Mouse (Mus musculus) midbrain, embryonic 14.5 days (tissue): ENCODE measurements at regions not wholly inside any gene's neighbourhood (a gene's known extent, or its start where the extent isn't known, plus 50 kb on each side); places are given as distances from the start of the nearest gene placed in this dataset.

Source experiments
- ATAC-seq: fragments of 200-750 bp; cut with Nextera tagmentation; 2 replicates; pipeline ENCODE4 v1.8.0; 2017; ENCODE audit warnings: moderate number of reproducible peaks, moderate library complexity; ENCODE audit not compliant: low FRiP score, low TSS enrichment
- DNase-seq: peaks from one replicate; pipeline ENCODE4 v3.0.0-alpha.2; 2015
- H3K27ac ChIP-seq: fragments of 300-500 bp; sonication (generic); replicated peaks from 2 replicates; pipeline ENCODE4 v1.5.1; 2014; ENCODE audit warnings: mild to moderate bottlenecking, low read depth, low read length, moderate library complexity
- H3K27me3 ChIP-seq: fragments of 300-500 bp; sonication (generic); 2 replicates; pipeline ENCODE4 v1.6.1; 2014; ENCODE audit warnings: low read length, control low read depth, mixed read lengths; ENCODE audit not compliant: control insufficient read depth, insufficient read depth
- H3K36me3 ChIP-seq: fragments of 300-500 bp; sonication (generic); 2 replicates; pipeline ENCODE4 v1.6.1; 2014; ENCODE audit warnings: low read length, control low read depth; ENCODE audit not compliant: control insufficient read depth, insufficient read depth
- H3K4me1 ChIP-seq: fragments of 300-500 bp; sonication (generic); 2 replicates; pipeline ENCODE4 v1.6.1; 2014; ENCODE audit warnings: mild to moderate bottlenecking, antibody characterized with exemption, low read length, control low read depth; ENCODE audit not compliant: control insufficient read depth, insufficient read depth
- H3K4me2 ChIP-seq: fragments of 300-500 bp; sonication (generic); 2 replicates; pipeline ENCODE4 v1.6.1; 2014; ENCODE audit warnings: mild to moderate bottlenecking, low read length, moderate library complexity
- H3K4me3 ChIP-seq: fragments of 300-500 bp; sonication (generic); replicated peaks from 2 replicates; pipeline ENCODE4 v1.5.1; 2014; ENCODE audit warnings: low read depth, low read length
- H3K9ac ChIP-seq: fragments of 300-500 bp; sonication (generic); replicated peaks from 2 replicates; pipeline ENCODE4 v1.6.1; 2014; ENCODE audit warnings: mild to moderate bottlenecking, low read length, moderate library complexity
- H3K9me3 ChIP-seq: fragments of 300-500 bp; sonication (generic); 2 replicates; pipeline ENCODE4 v1.6.1; 2016; ENCODE audit warnings: low read length, control low read depth, mixed read lengths; ENCODE audit not compliant: control insufficient read depth
- WGBS: fragments of 180-500 bp; shearing (Covaris S2); extraction: QIAGEN DNeasy Blood & Tissue Kit; methylation state at CpG from one replicate; pipeline ENCODE4 v1.1.7; 2014; 5-methylcytosine and 5-hydroxymethylcytosine counted together

DNA sequence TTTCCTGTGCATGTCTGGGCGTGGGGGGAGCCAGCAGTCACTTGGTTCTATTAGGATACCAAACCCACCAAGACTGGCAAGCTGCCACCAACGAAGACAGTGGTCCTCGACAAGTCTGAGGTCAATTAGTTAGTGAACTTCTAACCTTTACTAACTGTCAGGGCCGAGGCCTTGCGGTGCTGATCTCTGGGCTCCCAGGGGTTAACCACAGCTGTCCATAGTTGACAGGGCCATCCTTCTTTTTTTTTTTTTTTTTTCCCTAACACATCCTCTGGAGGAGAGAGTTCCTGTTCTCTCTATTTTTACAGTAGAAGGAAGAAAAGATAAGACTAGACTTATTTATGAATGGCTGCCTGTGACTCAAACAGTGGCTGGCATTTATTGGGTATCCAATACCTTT, 663.5 kb downstream of the Slc22a22 start:
- no peaks in the 10 kb centered on the region for H3K4me1 ChIP-seq
- H3K27ac ChIP-seq = no peak overlapping the region
- no peaks in the 10 kb centered on the region for H3K36me3 ChIP-seq
- no peak overlapping the region for H3K4me3 ChIP-seq
- H3K27me3 ChIP-seq = no peaks in the 10 kb centered on the region
- H3K4me2 ChIP-seq = no peak overlapping the region
- WGBS = 76% methylated on average over 5 of the region's 5 CpGs
- ATAC-seq = no peak
- DNase-seq = no peak
- no peak overlapping the region for H3K9ac ChIP-seq
- no peaks in the 10 kb centered on the region for H3K9me3 ChIP-seq

DNA sequence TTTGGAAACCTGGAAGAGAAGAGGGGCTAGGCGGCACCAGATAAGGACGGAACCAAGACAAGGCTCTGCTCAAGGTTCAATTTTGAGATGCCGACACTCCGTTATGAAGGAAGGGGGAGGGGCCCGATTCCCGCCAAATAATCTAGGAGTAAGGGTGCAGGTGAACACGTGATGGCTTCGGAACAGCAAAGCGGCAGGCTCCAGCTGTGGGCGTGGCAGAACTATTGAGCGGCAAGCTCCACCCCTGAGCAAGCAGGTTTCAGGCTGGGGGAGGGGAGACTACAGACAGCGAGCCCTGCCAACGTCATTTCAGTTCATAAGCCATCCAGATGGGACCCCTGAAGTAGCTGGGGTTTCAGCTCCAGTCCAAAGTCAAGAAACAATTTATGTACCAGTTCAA, 667.3 kb downstream of the Slc22a22 start:
- WGBS = 45% methylated on average over 13 of the region's 13 CpGs
- H3K4me3 ChIP-seq = no peak overlapping the region; the same call in 1 of the 2 replicates
- no peaks in the 10 kb centered on the region for H3K9me3 ChIP-seq
- ATAC-seq = no peak
- no peaks in the 10 kb centered on the region for H3K36me3 ChIP-seq
- no peak for DNase-seq
- peak overlapping the region; percentile 25; the same call in 1 of the 2 replicates for H3K4me2 ChIP-seq
- no peak overlapping the region for H3K9ac ChIP-seq
- H3K27ac ChIP-seq = no peak overlapping the region
- H3K27me3 ChIP-seq = no peaks in the 10 kb centered on the region
- no peaks in the 10 kb centered on the region for H3K4me1 ChIP-seq

DNA sequence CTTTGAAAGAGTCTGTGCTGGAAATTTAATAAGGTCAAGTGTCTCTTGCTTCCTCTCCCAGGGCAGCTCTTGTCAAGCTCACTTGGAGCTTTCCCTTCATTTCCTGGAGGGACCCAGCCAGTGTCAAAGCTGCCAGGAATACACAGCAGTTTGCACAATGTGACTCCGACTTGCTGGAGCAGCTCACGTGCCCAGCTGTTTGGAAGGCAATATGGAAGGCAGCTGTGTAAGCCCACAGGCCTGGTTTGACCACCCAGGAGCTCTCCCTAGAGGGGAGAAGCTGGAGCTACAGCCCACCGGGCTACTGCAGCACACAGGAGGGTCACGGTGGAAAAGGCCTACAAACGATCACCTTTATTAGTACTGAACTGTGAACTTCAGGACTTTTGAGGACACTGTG, 669.8 kb downstream of the Slc22a22 start:
- no peak overlapping the region for H3K4me3 ChIP-seq
- WGBS = 73% methylated on average over 5 of the region's 5 CpGs
- ATAC-seq (no peak), DNase-seq (no peak)
- no peak overlapping the region for H3K9ac ChIP-seq
- H3K27me3 ChIP-seq = no peaks in the 10 kb centered on the region
- H3K4me2 ChIP-seq = no peak overlapping the region
- no peaks in the 10 kb centered on the region for H3K4me1 ChIP-seq
- no peaks in the 10 kb centered on the region for H3K9me3 ChIP-seq
- no peaks in the 10 kb centered on the region for H3K36me3 ChIP-seq
- H3K27ac ChIP-seq = no peak overlapping the region

DNA sequence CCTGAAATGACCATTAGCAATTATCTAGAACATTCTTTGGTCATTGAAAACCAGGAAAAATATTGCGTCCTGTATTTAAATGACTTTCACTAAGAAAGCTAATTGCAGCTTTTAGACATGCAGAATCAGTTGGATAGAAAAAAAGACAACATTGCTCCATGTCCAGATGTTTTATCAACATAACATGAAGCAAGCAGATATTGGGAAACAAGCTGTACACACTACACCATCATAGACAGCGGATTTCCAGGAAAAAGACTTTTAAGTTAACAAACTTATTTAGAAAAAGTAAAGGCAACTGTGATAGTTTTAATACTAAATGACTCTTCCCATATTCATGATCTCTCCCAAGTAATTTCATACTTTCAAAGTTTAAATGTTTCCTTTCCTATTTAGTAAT, 675.5 kb downstream of the Slc22a22 start:
- no peak overlapping the region for H3K4me2 ChIP-seq
- H3K9me3 ChIP-seq = no peaks in the 10 kb centered on the region
- no peak overlapping the region for H3K4me3 ChIP-seq
- no peak overlapping the region for H3K27ac ChIP-seq
- H3K36me3 ChIP-seq = no peaks in the 10 kb centered on the region
- no peaks in the 10 kb centered on the region for H3K27me3 ChIP-seq
- H3K9ac ChIP-seq = no peak overlapping the region
- no peaks in the 10 kb centered on the region for H3K4me1 ChIP-seq
- 94% methylated on average over 2 of the region's 2 CpGs for WGBS
- ATAC-seq (no peak), DNase-seq (no peak)

DNA sequence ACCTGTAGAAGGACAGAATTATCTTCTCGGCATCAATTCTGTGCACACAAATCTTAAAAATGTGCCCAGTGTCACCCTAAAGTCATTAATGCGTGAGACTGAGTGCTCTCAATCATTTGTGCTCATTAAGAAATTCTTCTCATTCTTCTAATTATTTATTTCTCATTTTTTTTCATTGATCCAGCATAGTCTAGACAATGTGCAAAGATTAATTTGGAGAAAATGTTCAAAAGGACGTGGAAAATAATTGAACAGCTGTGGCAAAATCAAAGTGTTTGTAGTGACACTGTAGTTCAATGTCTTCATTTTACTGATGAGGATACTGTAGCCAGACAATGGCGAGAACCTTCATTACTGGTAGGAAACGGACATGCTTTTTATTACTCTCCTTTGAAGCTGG, 702.0 kb downstream of the Slc22a22 start:
- no peaks in the 10 kb centered on the region for H3K9me3 ChIP-seq
- WGBS = 87% methylated on average over 5 of the region's 5 CpGs
- H3K27ac ChIP-seq = no peak overlapping the region
- no peaks in the 10 kb centered on the region for H3K27me3 ChIP-seq
- H3K4me3 ChIP-seq = no peak overlapping the region
- no peak overlapping the region for H3K9ac ChIP-seq
- ATAC-seq = no peak
- H3K4me1 ChIP-seq = no peaks in the 10 kb centered on the region
- H3K36me3 ChIP-seq = no peaks in the 10 kb centered on the region
- no peak overlapping the region for H3K4me2 ChIP-seq
- no peak for DNase-seq

DNA sequence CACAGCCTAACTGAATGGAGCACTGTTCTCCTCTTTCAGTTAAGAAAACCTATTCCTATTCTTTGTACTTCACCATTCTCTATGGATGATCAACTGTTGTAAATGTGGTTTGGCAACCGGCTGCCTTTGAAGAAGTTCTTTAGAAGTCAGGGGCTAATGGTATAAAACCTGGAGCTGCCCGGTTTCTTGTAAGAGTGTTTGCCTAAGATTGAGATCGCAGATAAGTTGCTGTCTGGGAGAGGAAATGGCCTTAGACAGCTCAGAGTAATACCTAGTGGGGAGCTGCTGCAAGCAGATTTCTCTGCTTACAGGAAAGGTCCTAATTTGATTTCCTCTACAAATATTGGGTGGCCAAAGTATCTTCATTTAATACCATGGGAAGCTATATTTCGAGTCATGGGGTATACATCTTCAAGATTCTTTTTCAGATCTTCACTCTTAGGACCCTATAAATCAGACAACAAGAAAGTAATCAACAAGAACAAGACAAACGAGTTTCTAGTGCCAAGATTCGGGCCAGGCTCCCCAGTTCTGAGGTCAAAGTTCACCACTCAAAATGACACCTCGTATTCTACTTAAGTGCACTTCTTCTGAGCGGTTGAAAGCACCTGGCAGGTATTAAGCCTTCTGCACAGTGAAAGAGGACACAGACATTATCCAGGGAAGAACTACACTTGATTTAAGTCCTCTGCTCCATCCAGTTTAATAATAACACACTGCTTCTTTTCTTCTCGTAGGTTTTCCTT, 702.6 kb downstream of the Slc22a22 start:
- no peaks in the 10 kb centered on the region for H3K9me3 ChIP-seq
- no peak overlapping the region for H3K27ac ChIP-seq
- H3K4me1 ChIP-seq = no peaks in the 10 kb centered on the region
- WGBS = 74% methylated on average over 9 of the region's 9 CpGs
- no peak overlapping the region for H3K4me2 ChIP-seq
- H3K9ac ChIP-seq = no peak overlapping the region
- DNase-seq = no peak
- H3K4me3 ChIP-seq = no peak overlapping the region
- ATAC-seq = no peak
- H3K36me3 ChIP-seq = no peaks in the 10 kb centered on the region
- no peaks in the 10 kb centered on the region for H3K27me3 ChIP-seq

DNA sequence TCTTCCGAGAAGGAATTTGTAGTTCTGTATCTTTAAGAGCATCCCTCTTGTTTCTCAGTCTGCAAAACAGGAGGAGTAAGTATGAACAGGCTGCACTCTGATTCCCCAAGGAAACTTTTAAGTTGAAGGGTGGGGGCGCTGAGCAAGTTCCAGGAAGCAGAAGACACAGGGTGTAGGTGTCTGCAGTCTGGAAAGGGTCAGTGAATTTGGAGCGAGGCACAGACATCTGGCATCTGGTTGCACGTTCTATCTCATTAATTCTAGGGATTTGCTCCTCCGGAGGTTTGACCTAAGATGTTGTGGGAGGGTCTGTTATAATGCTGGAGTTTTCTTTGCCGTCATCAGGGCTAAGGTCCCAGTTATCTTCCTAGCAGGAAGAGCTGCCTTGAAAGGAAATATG, 711.1 kb downstream of the Slc22a22 start:
- Histone ChIP-seq H3K27me3 (no peaks in the 10 kb centered on the region), H3K9ac (no peak overlapping the region), H3K27ac (no peak overlapping the region), H3K4me2 (no peak overlapping the region), H3K4me3 (no peak overlapping the region), H3K4me1 (no peaks in the 10 kb centered on the region), H3K9me3 (no peaks in the 10 kb centered on the region), H3K36me3 (no peaks in the 10 kb centered on the region)
- DNase-seq (no peak), ATAC-seq (no peak)
- WGBS = 67% methylated on average over 6 of the region's 6 CpGs

DNA sequence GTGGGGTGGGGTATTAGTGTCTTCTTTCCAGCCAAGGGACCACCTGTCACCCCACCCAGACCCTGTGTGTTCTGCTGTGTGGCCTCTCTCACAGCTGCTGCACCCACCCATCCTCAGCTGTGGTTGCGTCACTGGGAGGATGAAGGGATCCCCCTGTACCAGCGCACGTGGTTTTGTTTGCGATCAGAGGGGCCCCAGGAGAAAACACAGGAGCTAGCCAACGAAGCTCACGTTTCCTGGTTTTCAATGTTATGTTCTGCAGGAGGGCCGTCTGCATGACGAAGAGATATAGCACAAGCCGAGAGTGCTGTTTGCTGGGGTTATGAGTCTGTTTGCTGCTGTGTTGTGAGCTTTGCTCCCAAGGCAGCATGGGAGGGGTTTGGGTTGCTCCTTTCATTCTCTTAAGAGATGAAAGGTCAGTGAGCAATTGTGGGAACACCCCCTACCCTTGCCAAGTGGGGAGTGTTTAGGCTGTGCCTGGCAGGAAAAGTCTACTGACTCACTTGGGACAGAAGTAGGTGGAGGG, 712.4 kb downstream of the Slc22a22 start:
- no peaks in the 10 kb centered on the region for H3K4me1 ChIP-seq
- H3K4me2 ChIP-seq = no peak overlapping the region
- H3K9me3 ChIP-seq = no peaks in the 10 kb centered on the region
- H3K27me3 ChIP-seq = no peaks in the 10 kb centered on the region
- DNase-seq = no peak
- no peak overlapping the region for H3K27ac ChIP-seq
- ATAC-seq = no peak; the same call in 1 of the 2 replicates
- H3K9ac ChIP-seq = no peak overlapping the region
- WGBS = 40% methylated on average over 9 of the region's 9 CpGs
- no peak overlapping the region for H3K4me3 ChIP-seq
- H3K36me3 ChIP-seq = no peaks in the 10 kb centered on the region

DNA sequence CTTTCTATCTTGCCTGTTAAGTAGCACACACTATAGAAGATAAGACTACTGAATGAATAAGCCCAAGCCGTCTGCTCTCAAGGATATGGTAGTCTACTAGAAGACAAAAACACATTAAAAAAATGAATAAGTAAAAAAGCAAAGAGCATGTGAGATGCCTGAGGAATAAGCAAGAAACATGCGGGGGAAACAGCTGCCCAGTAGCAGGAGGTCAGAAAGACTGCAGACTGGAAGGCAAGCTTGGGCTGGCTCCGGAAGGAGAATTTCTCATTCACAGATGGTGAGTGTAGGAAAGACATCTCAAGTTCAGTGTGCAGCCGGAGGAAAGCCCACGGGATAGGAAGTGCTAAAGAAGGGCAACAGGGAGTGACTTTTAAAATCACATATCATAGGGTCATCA, 713.4 kb downstream of the Slc22a22 start:
- H3K9ac ChIP-seq = no peak overlapping the region
- no peak overlapping the region for H3K4me2 ChIP-seq
- ATAC-seq (no peak), DNase-seq (no peak)
- 80% methylated on average over 5 of the region's 5 CpGs for WGBS
- H3K27ac ChIP-seq = no peak overlapping the region
- no peak overlapping the region for H3K4me3 ChIP-seq
- no peaks in the 10 kb centered on the region for H3K9me3 ChIP-seq
- no peaks in the 10 kb centered on the region for H3K4me1 ChIP-seq
- H3K27me3 ChIP-seq = no peaks in the 10 kb centered on the region
- H3K36me3 ChIP-seq = no peaks in the 10 kb centered on the region
